Mouse (Mus musculus) CH12.LX (cell line): ENCODE data around the gene Pla2g16. TPM values are rescaled to one million over a fixed set of nuclear protein-coding genes. Genes with fewer than 3 reads are reported as not detected.
A peak's percentile ranks its signal among the peaks of the same experiment; 100 is the strongest.

Source experiments
- DNase-seq: peaks from one replicate; pipeline ENCODE4 v3.0.0-alpha.2; 2013; ENCODE audit errors: extremely low read depth
- H3K27ac ChIP-seq: 2 replicates; pipeline ENCODE4 v1.5.1; 2012; ENCODE audit warnings: low read depth, mild to moderate bottlenecking, control low read depth, moderate library complexity; ENCODE audit not compliant: insufficient read depth
- H3K27me3 ChIP-seq: replicated peaks from 2 replicates; pipeline ENCODE3; 2012; ENCODE audit warnings: inconsistent platforms
- H3K36me3 ChIP-seq, 2 experiments: replicated peaks in 1 of 2; 2 replicates each; pipeline versions ENCODE3 to v1.6.1; 2012; ENCODE audit warnings: inconsistent platforms in 1 of 2, low read length in 1 of 2, mild to moderate bottlenecking in 1 of 2, mixed read lengths in 1 of 2, moderate library complexity in 1 of 2; ENCODE audit not compliant: control insufficient read depth in 1 of 2, insufficient read depth in 1 of 2
- H3K4me1 ChIP-seq, 2 experiments: 2 replicates each; pipeline ENCODE4 v1.6.1; 2012; ENCODE audit warnings: inconsistent platforms in 1 of 2, moderate library complexity in 1 of 2; ENCODE audit not compliant: insufficient read depth in 2 of 2, control insufficient read depth in 1 of 2
- H3K4me2 ChIP-seq: 2 replicates; pipeline ENCODE4 v1.6.1; 2012; ENCODE audit warnings: low read depth, mild to moderate bottlenecking, control low read depth; ENCODE audit not compliant: poor library complexity, insufficient read depth, severe bottlenecking
- H3K4me3 ChIP-seq, 3 experiments: fragments of 150-350 bp in 1 of 3; sonication (generic) in 1 of 3; replicated peaks in 1 of 3; 2 replicates each; pipeline versions ENCODE3 to v1.5.1; 2011 to 2012; ENCODE audit warnings: low read depth in 2 of 3, low read length in 2 of 3, mild to moderate bottlenecking in 2 of 3, moderate library complexity in 2 of 3, control low read depth in 1 of 3, improper control_type of control experiment in 1 of 3, inconsistent platforms in 1 of 3, mixed read lengths in 1 of 3; ENCODE audit not compliant: poor library complexity in 1 of 3
- H3K79me2 ChIP-seq: replicated peaks from 2 replicates; pipeline ENCODE4 v1.6.1; 2012; ENCODE audit warnings: mild to moderate bottlenecking, moderate library complexity; ENCODE audit not compliant: control insufficient read depth, poor library complexity, insufficient read depth, severe bottlenecking; ENCODE audit errors: extremely low read depth
- H3K9ac ChIP-seq: 2 replicates; pipeline ENCODE4 v1.6.1; 2012; ENCODE audit warnings: low read depth, mild to moderate bottlenecking, control low read depth, moderate library complexity; ENCODE audit not compliant: insufficient read depth
- H3K9me3 ChIP-seq: replicated peaks from 2 replicates; pipeline ENCODE3; 2012; ENCODE audit warnings: low read length, inconsistent platforms, mixed read lengths
- BHLHE40 ChIP-seq: IDR thresholded peaks from 2 replicates; pipeline ENCODE4 v1.6.1; 2011; ENCODE audit warnings: mild to moderate bottlenecking, low read depth, low read length, improper control_type of control experiment
- CHD1 ChIP-seq: IDR thresholded peaks from 2 replicates; pipeline ENCODE4 v1.6.1; 2012; ENCODE audit warnings: low read depth, low read length, improper control_type of control experiment, inconsistent platforms
- CHD2 ChIP-seq: IDR thresholded peaks from 2 replicates; pipeline ENCODE4 v1.6.1; 2011; ENCODE audit warnings: low read length, improper control_type of control experiment
- CTCF ChIP-seq, 2 experiments: IDR thresholded peaks in 1 of 2; conservative IDR thresholded peaks in 1 of 2; 2 replicates each; pipeline ENCODE4 v1.5.1; 2011 to 2012; ENCODE audit warnings: low read depth in 2 of 2, low read length in 2 of 2, improper control_type of control experiment in 1 of 2, inconsistent platforms in 1 of 2, mild to moderate bottlenecking in 1 of 2, moderate library complexity in 1 of 2
- ELF1 ChIP-seq: IDR thresholded peaks from 2 replicates; pipeline ENCODE4 v1.6.1; 2014; ENCODE audit warnings: low read depth, mild to moderate bottlenecking, inconsistent platforms, low read length, improper control_type of control experiment
- EP300 ChIP-seq: IDR thresholded peaks from 2 replicates; pipeline ENCODE4 v1.6.1; 2011; ENCODE audit warnings: low read length, improper control_type of control experiment
- ETS1 ChIP-seq: conservative IDR thresholded peaks from 2 replicates; pipeline ENCODE4 v1.6.1; 2012; ENCODE audit warnings: low read depth, mild to moderate bottlenecking, inconsistent platforms, low read length, improper control_type of control experiment, moderate library complexity
- GABPA ChIP-seq: IDR thresholded peaks from 2 replicates; pipeline ENCODE4 v1.6.1; 2012; ENCODE audit warnings: low read depth, low read length, improper control_type of control experiment, inconsistent platforms; ENCODE audit not compliant: insufficient replicate concordance
- JUN ChIP-seq: IDR thresholded peaks from 2 replicates; pipeline ENCODE4 v1.6.1; 2011; ENCODE audit warnings: low read depth, mild to moderate bottlenecking, low read length, improper control_type of control experiment, moderate library complexity; ENCODE audit not compliant: insufficient read depth
- MAFK ChIP-seq: IDR thresholded peaks from 2 replicates; pipeline ENCODE4 v1.6.1; 2011; ENCODE audit warnings: low read length, improper control_type of control experiment; ENCODE audit not compliant: insufficient replicate concordance
- MAZ ChIP-seq: IDR thresholded peaks from 2 replicates; pipeline ENCODE4 v1.6.1; 2012; ENCODE audit warnings: low read depth, mild to moderate bottlenecking, inconsistent platforms, low read length, improper control_type of control experiment, moderate library complexity
- MEF2A ChIP-seq: IDR thresholded peaks from 2 replicates; pipeline ENCODE4 v1.6.1; 2014; ENCODE audit warnings: low read depth, mild to moderate bottlenecking, inconsistent platforms, low read length, improper control_type of control experiment, borderline replicate concordance
- MXI1 ChIP-seq: IDR thresholded peaks from 2 replicates; pipeline ENCODE4 v1.6.1; 2011; ENCODE audit warnings: mild to moderate bottlenecking, low read depth, low read length, improper control_type of control experiment
- MYC ChIP-seq: IDR thresholded peaks from 2 replicates; pipeline ENCODE4 v1.6.1; 2011; ENCODE audit warnings: low read depth, mild to moderate bottlenecking, improper control_type of control experiment, low read length
- NRF1 ChIP-seq: IDR thresholded peaks from 2 replicates; pipeline ENCODE4 v1.6.1; 2014; ENCODE audit warnings: low read depth, mild to moderate bottlenecking, inconsistent platforms, low read length, improper control_type of control experiment, moderate library complexity
- POLR2A ChIP-seq: IDR thresholded peaks from 2 replicates; pipeline ENCODE4 v1.6.1; 2011; ENCODE audit warnings: low read depth, mild to moderate bottlenecking, improper control_type of control experiment, low read length
- TBP ChIP-seq: conservative IDR thresholded peaks from 2 replicates; pipeline ENCODE4 v1.6.1; 2011; ENCODE audit warnings: low read depth, low read length, improper control_type of control experiment
- TCF12 ChIP-seq: IDR thresholded peaks from 2 replicates; pipeline ENCODE4 v1.6.1; 2014; ENCODE audit warnings: low read depth, mild to moderate bottlenecking, inconsistent platforms, low read length, improper control_type of control experiment
- USF2 ChIP-seq: conservative IDR thresholded peaks from 2 replicates; pipeline ENCODE4 v1.6.1; 2011; ENCODE audit warnings: low read depth, low read length, improper control_type of control experiment
- dilution Hi-C: fragments of 300-500 bp; cut with MboI; formaldehyde crosslinking; loops from 2 replicates; pipeline ENCODE4 v1.14.3; 2020; ENCODE audit warnings: low sequenced_read_pairs; ENCODE audit not compliant: extremely low pct_unique_long_range_greater_than_20kb, extremely low pct_ligation_motif_present
- in situ Hi-C: fragments of 300-500 bp; cut with MboI; formaldehyde crosslinking; loops from 3 replicates; pipeline ENCODE4 v1.14.3; 2019; ENCODE audit warnings: low sequenced_read_pairs, low pct_ligation_motif_present, low pct_unique_long_range_greater_than_20kb, mixed read lengths
- polyA plus RNA-seq: library from polyadenylated mRNA; unstranded; fragments of >175 nt; gene quantifications from 2 replicates; pipeline ENCODE4 v1.2.1, GENCODE M21; 2012; ENCODE audit warnings: low read depth; ENCODE audit not compliant: insufficient read length
- total RNA-seq, 2 experiments: library from RNA; depleted of rRNA; stranded (reverse); fragments of 300-350 nt in 1 of 2; fragments of >200 nt in 1 of 2; gene quantifications; 2 replicates each; pipeline ENCODE4 v1.2.3; 2012 to 2014

Pla2g16 gene
- total and polyA plus RNA-seq, 3 experiments: 15.4 to 28.2 (median 19.5) TPM

DNA sequence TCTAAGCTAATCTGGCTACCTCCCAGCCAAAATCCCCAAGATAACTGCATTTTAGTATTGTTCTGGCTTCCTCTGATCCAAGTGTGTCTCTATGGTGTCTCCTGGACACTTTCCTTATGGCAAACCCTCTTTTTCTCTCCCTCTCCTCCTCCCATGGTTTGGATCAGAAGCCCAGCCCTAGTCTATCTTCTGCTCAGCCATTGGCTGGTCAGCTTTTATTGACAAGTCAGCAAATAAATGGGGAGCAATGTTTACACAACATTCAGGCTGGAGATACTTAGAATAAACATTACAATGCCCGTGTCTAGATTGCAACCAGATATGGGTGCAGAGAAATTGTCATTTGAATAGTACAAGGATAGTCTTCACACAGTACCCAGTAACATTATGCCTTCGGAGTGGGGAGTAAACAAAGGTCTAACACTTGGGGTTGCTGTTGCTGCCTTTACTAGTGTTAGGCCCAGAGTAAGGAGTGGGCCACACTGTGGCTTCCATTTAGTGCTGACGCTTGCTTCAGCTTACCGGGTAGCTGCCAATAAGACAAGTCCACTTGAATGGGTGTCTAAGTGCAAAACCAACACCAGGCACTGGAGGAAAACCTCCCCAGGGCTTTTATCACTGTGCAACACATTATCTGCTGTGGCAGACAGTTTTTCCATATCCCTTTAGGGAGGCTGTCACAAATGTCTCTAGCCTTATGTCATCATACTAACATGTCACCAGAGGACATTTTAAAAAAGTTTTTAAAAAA, 5.5 kb upstream of the Pla2g16 start:
- in situ Hi-C loops: no loop called here
- no peak for TF ChIP-seq MEF2A
- TF ChIP-seq MAFK: peak; percentile 57; the same call in 1 of the 2 replicates
- H3K9me3 ChIP-seq: no peaks in the 10 kb centered on the region
- no peaks in the 10 kb centered on the region for H3K36me3 ChIP-seq
- no peak overlapping the region for H3K9ac ChIP-seq
- dilution Hi-C loops: no loop called here
- H3K79me2 ChIP-seq: no peaks in the 10 kb centered on the region
- H3K4me3 ChIP-seq: no peak overlapping the region
- H3K27me3 ChIP-seq: peaks cover 4% of the 10 kb centered on the region
- no peak for DNase-seq
- H3K4me2 ChIP-seq: no peak overlapping the region
- H3K4me1 ChIP-seq: no peaks in the 10 kb centered on the region
- no peak overlapping the region for H3K27ac ChIP-seq

GRCm38 (mm10) chr19:7552301-7552673, 5.0 kb upstream of the Pla2g16 start:
- Histone ChIP-seq H3K4me3 (no peak overlapping the region), H3K4me1 (peaks cover 0 to 3% of the 10 kb centered on the region in 2 experiments; a peak in 2 of 4 replicates), H3K36me3 (no peaks in the 10 kb centered on the region), H3K4me2 (no peak overlapping the region), H3K9me3 (no peaks in the 10 kb centered on the region), H3K27ac (no peak overlapping the region), H3K27me3 (peaks cover 4% of the 10 kb centered on the region), H3K79me2 (no peaks in the 10 kb centered on the region), H3K9ac (no peak overlapping the region)
- in situ Hi-C loops (no loop called here), dilution Hi-C loops (no loop called here)
- TF ChIP-seq GABPA: no peak
- no peak for TF ChIP-seq EP300
- TF ChIP-seq JUN: no peak
- no peak for TF ChIP-seq MEF2A
- TF ChIP-seq POLR2A: no peak
- no peak for TF ChIP-seq CHD2
- TF ChIP-seq ETS1: no peak
- TF ChIP-seq NRF1: no peak
- no peak for TF ChIP-seq MXI1
- TF ChIP-seq TBP: no peak
- TF ChIP-seq CTCF (conservative IDR thresholded peaks at IDR 0.05 in 1 of 2, IDR thresholded peaks at IDR 0.05 in 1 of 2; ENCODE audit: low read depth in 2 of 2, low read length in 2 of 2): no peak
- no peak for TF ChIP-seq CHD1
- no peak for TF ChIP-seq USF2
- TF ChIP-seq BHLHE40: no peak
- no peak for TF ChIP-seq TCF12
- TF ChIP-seq MAZ: no peak
- no peak for TF ChIP-seq ELF1
- TF ChIP-seq MYC: no peak
- no peak for DNase-seq
